Mouse (Mus musculus): Measurements from ENCODE around the gene Fus.

DNA sequence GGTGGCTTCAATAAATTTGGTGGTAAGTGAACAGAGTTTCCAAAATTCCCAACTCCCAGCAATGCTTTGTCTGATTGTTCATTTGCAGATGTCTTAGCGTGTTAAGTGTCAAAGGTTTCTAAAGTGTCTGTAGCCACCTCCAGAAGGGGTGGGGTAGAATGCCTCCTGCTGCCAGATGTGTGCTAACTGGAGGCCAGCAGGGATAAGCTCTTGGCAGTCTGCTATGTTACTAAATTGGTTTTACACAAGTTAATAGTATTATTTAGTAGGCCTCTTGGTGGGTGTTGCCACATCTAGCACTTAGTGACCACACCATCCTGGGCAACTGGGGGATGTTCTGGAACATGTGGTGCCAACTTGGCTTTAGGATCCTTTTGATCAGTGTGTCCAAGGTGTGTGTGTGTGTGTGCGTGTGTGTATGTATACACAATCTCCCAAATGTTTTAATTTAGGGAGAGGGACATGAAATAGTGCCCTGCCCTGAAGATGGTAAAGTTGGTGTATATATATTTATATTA, 7.2 kb downstream of the Fus start:
- TF ChIP-seq CTCF (IDR thresholded peaks at IDR 0.05; ENCODE audit: borderline replicate concordance, extremely low read depth, insufficient read depth, insufficient read length) (no peak), POLR2A (IDR thresholded peaks at IDR 0.05; ENCODE audit: borderline replicate concordance, extremely low read depth, insufficient read depth, insufficient read length, poor library complexity, severe bottlenecking) (no peak)

All from brain, embryonic 14.5 days (tissue).